Mouse (Mus musculus): ENCODE data around the gene Esrp2.

DNA sequence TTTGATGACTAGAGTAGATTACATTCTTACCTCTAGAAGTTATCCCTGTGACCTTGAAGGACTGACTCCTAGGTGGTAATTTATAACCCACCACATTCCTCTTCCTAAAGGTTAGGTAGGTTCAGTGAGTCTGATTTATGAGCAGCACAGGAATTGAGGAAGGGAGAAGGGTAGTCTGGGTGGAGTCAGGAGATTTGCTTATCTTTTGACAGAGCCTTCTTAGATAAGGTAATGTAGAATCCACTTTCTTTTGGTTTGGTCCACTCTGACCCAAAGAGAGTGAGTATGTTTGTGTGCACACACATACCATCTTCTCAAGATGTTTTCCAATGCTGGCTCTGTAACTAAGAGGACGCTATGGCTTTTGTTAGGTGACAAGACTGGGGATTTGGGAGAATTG lies 40.8 kb upstream of the Esrp2 start:
- TF ChIP-seq POLR2A (IDR thresholded peaks at IDR 0.05; ENCODE audit: extremely low read depth, insufficient read depth, low read length), result no peak
- TF ChIP-seq CTCF (IDR thresholded peaks at IDR 0.05; ENCODE audit: extremely low read depth, insufficient read depth, low read length), result no peak

Data from cortical plate, adult 2 months (tissue).